Mouse (Mus musculus) spleen, embryonic (tissue): Measurements from ENCODE around the gene Kcnd3.

Source experiments
- CTCF ChIA-PET: fragments of 350-600 bp; sonication (Branson Sonifier 250); formaldehyde crosslinking; loops from one replicate; lab custom pipeline; 2022; lab: Charles Lee

Kcnd3 gene

DNA sequence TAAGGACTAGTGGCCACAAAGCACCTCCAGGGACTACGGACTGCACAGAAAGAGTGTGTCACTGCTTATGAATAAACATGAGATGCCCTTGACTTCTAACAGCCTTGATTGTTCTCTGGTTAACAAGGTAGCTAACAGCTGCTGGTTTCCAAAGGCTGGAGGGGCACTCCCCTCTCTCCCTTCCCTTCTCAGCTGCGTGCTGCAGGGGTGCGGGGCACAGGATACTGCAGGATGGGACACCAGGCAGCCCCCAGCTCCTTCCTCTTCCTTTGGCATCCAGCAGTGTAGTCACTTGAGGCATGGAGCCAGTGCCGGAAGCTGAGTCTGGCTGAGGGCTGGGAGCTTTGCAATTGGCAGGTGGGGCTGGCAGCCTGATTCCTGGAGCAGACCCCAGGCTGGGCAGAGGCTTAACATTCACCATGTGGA lies 133.6 kb downstream of the Kcnd3 start:
- CTCF ChIA-PET = interaction anchor here (0.7 kb wide), 1 partner anchor 138 kb away, joined by 3 read pairs; no protein-coding TSS in a partner anchor

DNA sequence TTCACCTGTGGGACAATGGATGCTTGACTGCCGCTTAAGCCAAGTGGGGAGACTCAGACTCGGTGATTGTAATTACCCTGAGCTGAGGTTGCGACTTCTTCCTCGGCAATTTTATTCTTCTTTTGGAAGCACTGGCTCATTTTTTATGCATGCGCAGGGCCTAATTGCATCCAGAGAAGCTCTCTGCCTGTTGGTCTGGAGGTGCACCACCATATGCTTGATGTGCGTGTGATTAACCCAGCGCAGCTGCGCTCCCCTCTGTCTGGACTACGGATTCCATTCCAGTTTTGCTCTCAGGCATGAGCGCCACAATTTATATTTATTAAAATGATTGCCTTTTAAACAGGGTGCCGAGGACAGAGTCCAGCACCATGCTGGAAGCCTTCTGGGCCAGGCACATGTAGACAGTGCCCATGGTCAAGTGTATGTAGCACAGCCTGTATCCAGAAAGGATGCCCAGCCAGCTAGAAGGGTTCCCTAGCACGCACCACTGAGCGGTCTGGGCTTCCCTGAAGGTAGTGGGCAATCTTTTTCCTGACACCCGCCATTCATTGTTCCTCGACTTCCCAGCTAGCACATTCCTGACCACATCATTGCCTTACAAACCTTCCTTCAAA lies 138.0 kb downstream of the Kcnd3 start:
- CTCF ChIA-PET = no interaction called here

DNA sequence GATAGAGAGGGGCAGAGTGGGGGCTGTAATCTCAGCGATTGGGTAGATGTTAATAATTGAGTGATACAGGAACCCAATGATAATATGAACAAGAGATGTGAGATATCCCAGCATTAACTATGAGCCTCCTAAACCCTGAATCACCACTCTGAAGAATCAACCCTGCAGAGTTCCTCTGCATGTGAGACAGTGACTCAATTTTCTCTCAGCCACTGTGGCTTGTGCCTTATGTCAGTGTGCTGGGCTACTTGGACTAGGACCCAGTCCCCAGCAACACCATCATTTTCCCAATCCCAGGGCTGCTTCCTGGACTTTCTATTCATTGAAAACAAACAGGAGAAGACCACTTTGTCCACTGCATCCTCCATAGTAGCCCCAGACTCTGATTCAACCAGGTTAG lies 139.6 kb downstream of the Kcnd3 start:
- CTCF ChIA-PET = no interaction called here

DNA sequence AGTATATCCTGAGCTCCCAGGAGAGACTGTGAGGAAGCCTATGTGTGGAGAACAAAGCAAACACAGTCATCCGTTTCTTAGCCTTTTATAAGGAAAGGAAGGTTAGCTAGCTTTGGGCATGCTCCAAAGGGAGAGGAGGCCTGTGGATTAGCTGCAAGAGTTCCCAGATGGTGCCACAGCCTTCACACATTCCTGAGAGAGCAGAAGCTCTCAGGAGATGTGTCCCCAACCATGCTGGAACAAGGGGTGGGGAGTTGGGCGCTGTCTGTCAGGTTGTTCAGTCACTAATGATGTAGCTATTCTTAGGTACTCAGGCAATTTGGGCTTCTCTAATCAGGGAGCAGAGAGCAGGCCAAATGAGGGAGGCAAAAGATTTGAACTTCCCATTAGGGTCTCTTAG lies 140.1 kb downstream of the Kcnd3 start:
- CTCF ChIA-PET = no interaction called here

DNA sequence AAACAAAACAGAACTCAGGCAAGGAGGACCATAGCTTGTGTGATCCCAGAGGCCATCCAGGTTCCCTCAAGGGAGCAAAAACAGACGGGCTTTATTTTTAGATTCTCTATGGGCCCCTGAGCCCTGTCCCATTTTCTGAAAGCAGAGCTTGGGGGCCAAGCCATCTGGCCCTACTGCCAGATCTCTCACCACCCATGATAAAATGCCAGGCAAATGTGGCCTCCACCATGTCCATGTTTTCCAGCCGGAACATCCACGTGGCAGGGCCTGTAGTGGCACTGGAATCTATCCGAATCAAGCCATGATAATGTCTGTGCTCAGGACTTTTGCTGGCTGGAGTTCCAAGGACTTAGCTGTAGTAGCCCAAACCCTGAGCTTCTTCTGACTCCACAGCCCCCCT lies 148.4 kb downstream of the Kcnd3 start:
- CTCF ChIA-PET = no interaction called here

DNA sequence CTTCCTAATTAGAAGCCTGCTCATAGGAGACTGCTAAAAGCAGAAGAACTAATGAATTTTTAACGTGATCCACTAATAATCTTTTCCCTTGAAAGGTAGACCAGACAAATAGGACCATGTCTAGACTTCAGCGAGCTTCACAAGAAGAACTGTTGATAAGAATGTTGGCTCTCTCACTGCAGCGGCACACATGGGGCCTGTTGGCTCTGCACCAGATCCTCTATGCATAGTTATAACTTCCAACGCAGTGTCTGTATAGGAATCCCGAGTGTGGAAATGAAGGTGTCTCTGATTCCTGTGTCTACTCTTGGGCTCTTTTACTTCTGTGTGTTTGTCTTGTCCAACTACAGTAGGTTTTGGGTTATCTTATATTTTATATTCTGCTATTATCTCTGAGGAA lies 150.8 kb downstream of the Kcnd3 start:
- CTCF ChIA-PET = no interaction called here

DNA sequence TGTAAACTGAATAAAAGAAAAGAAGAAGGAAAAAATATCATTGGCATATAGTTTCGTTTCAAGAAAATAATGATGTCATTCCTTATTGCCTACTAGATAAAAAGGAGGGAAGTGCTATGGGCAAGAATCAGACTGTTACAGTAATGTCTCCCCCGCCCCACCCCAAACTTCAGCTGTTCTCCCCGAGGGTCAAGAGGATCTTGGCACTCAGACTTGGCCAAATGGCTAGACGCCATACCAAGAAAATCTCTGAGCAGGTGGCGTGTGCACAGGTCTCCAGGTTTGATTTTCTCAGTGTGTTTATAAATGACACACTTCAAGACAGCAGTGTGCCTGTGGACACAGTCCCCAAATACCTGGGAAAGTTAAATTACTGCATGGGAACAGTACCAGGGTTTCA lies 153.6 kb downstream of the Kcnd3 start:
- CTCF ChIA-PET = no interaction called here

DNA sequence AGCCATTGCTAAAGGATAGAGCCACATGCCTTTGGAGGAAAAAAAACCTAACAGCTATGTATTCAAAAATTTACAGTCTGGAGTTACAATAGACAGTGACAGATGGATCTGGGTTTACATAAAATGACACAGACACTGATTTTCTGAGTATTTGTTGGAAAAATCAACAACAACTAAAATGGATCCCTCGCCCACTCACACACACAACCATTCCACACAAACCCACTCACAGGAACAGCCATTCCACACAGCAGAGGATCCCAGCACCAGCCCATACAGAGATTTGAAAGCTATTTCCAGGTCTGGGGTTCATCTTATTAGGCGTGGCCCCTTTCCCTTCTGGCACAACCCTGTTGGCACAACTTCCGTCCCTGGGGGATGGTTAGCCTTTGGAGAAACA lies 156.7 kb downstream of the Kcnd3 start:
- CTCF ChIA-PET = no interaction called here

DNA sequence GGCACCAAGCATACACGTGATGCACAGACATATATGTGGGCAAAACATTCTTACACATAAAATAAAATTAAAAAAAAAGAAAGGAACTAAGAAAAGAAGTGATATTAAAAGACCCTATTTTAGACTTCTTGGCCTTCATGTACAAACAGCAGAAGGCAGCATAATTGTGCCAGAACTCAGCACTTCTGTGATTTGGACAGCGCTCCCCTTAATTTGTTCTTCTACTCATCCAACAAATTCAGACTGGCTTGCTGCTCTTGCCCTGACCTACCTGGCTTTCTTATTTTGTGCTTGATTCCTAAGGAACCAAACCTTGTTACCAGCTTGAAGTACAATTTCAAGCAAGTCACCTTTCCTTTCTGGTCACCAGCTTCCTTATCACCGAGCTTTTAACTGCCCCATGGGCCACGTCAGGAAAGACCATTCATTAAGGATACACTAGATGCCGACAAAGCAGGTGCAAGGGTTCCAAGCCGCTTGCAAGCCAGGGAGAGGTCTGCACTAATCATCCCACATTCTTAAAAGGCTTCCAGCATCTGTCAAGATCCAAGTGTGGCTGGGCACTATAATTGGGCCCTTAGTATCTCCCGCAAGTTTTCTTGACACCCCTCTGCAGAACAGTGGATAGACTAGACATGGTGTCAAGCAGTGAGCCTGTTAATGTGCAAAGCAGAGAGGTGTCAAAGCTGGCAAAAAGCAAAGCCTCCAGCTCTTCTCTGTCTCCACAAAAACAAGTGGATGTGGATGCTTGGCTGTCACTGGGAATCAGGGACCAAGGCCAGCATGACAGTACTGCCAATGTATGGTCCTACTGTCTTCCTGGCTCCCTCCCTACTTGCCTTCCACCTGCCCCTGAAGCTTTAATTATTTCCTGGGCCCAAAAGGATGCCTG lies 159.6 kb downstream of the Kcnd3 start:
- CTCF ChIA-PET = no interaction called here

DNA sequence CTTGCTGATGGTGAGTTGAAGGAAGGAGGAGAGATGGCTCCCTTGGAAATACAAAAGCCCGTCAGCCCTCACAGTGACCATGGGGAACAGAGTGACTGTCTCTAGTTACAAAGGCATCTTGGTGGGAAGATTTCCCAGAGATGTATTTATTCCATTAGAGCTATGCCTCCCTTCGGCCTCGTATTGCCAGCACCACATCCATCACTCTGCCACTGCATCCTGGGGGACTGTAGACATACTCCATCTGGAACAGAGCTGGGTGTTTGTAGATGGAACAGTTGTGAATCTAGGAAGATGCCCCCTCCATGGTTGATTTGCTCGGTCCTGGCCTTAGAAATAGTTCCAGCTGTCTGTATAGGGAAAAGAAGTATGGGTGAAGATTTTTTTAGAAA lies 160.3 kb downstream of the Kcnd3 start:
- CTCF ChIA-PET = no interaction called here

DNA sequence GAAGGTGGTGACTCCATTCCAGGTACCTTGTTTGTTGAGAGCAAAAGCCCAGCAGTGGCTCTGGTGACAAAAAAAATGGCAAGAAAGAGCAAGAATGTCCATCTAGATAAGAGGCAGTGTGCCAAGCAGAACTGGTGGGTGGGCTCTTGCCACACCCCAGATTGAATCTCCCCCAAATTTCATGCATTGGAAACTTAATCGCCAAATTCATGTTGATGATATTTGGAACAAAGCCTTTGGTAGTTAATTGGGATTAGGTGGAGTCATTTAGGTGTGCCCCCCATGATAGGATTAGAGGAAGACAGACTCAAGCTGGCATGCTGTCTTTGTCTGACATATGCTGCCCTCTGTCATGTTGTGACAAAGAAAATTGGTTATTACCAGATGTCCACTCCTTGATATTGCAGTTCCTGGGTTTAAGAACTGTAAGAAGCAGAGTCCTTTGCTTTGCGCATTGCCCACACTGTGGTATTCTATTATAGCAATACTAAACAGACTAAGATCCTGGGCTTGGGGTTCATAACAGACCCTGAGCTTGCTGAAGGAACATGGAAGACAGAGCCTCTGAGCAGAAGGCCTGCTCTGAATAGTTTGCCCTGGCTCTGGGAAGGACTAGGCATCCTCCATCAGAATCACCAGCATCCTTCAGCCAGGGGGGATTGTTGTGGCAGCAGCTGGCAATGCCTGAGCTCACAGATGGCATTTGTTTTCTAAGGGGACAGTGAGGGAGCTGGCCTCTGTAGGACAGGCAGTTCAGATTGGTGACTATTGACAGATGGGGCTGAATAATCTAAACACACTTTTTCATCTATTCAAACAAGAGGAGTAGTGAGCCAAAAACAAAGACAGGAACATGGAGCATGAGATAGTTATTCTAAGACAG lies 165.0 kb downstream of the Kcnd3 start:
- CTCF ChIA-PET = no interaction called here

DNA sequence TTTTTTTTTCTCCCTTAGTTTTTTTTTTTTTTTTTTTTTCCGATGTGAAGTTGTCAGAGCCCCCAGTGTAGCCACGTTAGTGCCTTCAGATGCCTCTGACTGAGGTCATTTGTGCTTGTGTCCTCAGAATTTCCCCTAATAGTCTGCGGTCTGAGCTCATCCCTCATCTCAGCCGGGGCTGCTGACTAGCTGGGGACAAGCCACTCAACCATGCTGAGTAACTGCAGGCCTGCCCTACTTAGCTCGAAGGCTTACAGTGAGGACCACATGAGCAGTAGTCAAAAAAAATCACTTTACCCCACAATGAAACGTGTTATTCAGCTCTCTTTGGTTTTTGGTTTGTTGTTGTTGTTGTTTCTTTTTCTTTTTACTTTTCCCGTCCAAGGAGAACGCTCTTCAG lies 169.0 kb downstream of the Kcnd3 start:
- CTCF ChIA-PET = interaction anchor here (0.7 kb wide), 1 partner anchor 278 kb away, joined by 7 read pairs; no protein-coding TSS in a partner anchor

DNA sequence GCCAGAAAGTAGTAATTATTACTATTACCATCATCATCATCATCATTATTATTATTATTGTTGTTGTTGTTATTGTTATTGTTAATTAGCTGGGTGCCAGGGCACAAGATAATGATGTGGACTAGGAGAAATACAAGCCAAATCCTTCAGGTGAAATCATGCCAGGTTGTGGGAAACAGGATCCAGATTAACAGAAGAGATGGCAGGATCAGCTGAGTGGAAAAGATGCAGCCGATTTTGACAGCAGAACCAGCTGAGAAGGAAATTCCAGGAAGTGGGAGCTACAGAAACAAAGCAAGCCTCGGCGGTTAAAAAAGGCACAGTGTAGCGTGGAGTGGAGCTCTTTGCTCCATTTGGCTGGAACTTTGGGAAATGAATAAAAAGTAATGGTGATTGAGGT lies 171.0 kb downstream of the Kcnd3 start:
- CTCF ChIA-PET = no interaction called here

DNA sequence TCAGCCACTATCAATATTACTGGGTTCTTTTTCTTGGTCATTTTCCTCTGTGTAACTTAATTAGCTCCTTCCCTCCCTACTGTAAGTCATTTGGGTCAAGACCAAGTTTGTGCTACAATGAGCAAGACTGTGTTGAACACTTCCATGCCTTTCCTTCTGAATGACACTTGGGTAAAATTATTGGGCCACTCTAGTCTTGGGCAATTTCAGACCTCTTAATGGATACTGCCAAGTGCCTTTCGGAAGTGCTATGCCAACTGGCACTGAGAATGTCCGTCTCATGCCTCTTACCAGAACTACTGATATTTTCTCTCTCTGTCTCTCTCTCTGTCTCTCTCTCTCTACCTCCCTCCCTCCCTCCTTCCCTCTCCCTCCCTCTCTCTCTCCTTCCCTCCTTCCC lies 173.8 kb downstream of the Kcnd3 start:
- CTCF ChIA-PET = no interaction called here

DNA sequence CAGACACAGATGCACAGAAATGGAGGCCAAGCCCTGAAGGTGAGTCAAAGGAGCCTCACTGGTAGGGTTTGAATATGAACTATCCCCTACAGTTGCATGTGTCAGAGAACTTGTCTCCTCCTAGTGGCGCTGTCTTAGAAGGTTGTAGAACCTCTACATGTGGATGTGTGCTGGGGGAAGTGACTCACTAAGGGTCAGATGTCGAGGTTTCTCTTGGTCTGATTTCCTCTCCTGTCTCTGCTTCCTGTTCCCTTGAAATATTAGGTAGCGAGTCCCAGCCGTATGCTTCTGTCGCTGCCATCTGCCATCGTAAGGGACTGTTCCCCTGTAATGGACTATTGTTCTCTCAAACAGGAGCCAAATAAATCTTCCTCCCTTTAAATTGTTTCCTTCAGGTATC lies 175.1 kb downstream of the Kcnd3 start:
- CTCF ChIA-PET = no interaction called here

DNA sequence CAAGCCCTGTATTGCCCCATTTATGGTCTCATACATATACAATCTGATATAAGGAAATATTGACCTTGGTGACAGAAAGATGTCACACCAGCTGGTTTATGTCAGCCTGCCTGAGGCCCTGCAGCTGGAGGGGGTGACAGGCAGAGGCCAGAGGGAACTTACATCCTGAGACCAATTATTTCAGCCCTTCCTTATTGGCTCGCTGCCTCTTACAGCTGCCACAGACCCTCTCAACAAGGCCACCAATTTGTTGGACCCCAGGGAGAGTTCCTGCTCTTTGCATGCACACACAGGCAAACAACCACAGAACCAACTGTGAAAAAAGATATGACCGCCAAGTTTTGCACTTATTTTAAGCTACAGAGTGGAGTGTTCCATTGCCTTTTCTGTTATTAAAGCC lies 180.2 kb downstream of the Kcnd3 start:
- CTCF ChIA-PET = no interaction called here

DNA sequence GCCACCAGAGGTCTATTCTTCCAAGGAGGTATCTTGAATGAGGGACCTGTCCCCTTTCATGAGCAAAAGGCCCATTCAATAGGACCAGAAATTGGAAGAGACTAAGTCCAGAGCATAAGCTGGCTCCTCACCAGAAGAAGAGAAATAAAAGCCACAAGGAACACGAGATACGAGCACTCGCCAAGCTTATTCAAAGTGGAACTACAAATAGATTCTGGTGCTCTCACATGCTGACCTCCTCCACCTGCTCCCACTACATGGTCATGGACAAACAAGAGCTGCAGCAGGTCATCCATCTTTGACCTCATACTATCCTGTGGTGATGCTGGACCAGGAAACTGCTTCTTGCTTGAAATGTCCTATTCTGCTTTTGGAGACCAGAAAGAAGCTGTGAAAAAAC lies 180.9 kb downstream of the Kcnd3 start:
- CTCF ChIA-PET = no interaction called here

DNA sequence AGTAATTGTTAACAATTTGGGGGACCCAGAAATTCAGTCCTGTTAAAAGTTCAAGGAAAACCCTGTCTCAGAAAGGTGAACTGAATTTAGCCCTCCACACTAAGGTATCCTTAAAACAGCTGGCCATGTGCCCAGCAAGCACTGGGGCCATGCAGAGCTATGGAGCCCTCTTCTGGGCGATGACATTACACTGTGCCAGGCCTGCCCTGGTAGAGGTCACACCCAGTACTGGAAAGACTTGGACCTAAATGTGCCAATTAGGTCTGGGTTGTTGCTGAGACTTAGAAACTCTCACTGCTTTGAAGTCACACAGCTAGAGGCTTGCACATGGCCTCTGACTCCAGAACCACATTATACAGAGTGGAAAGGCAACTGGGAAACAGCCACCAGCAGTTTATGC lies 190.1 kb downstream of the Kcnd3 start:
- CTCF ChIA-PET = no interaction called here

DNA sequence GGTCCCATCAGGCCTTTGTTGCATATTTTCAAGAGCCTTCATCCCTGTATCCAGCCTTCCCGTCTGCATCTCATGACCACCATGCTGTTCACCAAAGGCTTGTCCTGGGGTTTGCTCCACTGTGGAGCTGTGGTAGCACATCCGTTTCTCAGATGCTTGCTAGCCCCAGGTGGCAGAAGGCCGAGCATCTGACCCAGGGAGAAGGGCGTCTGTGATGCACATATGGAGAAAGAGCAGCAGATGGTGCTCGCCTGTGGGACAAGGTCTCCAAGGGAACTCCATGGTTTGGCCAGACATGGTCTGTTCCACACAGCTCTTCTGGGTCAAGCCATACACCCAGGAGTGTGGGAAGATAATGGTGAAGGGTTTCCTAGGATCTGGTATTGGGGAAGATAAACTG lies 191.4 kb downstream of the Kcnd3 start:
- CTCF ChIA-PET = no interaction called here

DNA sequence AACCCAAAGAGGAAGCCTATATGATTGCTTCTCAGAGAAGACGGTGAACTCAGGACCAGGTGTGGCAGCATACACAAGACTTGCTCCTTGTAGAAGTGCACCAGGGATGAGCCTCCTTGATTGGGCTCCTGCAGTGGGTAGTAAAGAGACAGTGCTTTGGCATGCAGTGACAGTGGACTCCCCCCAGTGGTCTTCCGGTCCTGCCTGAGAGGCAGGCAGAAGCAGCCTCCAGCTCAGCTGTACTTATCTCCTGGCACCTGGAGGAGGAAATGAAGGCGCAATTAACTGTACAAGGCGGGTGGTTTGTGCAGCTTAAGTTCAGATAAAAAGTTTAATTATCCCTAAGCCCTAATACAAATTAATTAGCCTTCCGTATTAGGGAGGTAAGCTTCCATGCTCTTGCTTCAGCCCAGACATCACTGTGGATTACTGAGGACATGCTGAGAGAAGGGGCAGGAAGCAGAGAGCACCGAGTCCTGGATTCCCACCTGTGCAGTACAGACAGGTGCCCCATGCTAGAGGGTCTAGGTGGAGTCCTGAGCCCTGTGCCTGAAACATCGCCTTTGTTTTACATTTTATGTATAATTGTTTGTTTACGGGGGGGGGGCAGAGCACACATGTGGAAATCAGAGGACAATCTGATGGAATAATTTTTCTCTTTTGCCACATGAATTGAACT lies 196.9 kb downstream of the Kcnd3 start:
- CTCF ChIA-PET = no interaction called here

DNA sequence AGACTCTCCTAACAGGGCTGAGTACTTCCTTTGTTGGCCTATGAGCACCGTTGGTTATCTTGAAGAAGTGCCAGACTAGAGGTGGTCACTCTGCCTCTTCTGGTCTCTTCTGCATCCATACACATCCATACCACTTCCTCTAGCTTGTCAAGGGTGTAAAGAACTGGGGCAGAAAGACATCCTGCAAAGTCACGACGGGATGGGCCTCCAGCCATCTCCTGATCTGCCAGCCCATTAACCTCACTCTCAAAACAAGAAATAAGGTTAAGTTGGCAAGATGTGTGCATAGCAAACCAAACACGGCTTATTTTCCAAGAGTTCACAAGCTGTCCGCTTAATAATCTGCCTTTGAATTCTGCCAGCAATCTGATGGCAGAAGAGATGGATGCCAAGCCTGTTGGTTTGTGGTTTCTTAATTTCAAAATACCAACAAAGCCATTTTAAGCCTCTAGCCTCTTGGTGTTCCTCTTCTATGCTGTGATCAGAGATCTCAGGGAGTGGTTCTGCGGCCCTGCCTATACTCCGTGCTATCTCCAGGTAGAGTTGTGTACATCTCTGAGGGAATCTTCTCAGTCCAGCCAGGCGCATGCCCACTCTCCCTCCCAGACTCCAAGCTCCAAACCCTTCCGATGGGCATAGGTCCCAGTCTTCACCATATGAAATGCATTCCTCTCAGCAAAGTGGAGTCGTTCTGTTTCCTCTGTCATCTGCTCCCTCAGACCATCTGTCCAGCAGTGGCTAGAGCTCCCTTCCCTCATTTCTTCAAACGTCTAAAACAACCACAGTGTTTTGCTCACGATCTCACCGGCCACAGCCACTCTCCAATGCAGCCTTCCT lies 201.6 kb downstream of the Kcnd3 start:
- CTCF ChIA-PET = no interaction called here
